Mouse (Mus musculus) spleen, postnatal 4 days (tissue): ENCODE measurements at regions not wholly inside any gene's neighbourhood (a gene's known extent, or its start where the extent isn't known, plus 50 kb on each side); places are given as distances from the start of the nearest gene placed in this dataset.

Source experiments
- DNase-seq, 2 experiments: peaks; one replicate each; pipeline ENCODE4 v3.0.0; 2022; ENCODE audit warnings: low spot score in 2 of 2

- DNase-seq: peak; percentile 52 to 79
Observed at GRCm38 (mm10) chr2:103848923-103849700, 51.7 kb upstream of the Caprin1 start.

- DNase-seq: peak; percentile 6 to 50
Observed at GRCm38 (mm10) chr2:103849766-103850530, 52.5 kb upstream of the Caprin1 start.

- DNase-seq: peak in 1 of 2 experiments; percentile 6
Observed at GRCm38 (mm10) chr2:103850531-103850816, 53.0 kb upstream of the Caprin1 start.

- DNase-seq: peak; percentile 7 to 50
Observed at GRCm38 (mm10) chr2:103851171-103851570, 53.7 kb upstream of the Caprin1 start.

GRCm38 (mm10) chr2:103861226-103861625, 63.8 kb upstream of the Caprin1 start:
- peak; percentile 7 to 47 for DNase-seq

- peak in 1 of 2 experiments; percentile 40 for DNase-seq
Observed at GRCm38 (mm10) chr2:103864254-103864653, 66.8 kb upstream of the Caprin1 start.

- DNase-seq: peak; percentile 72 to 89
Observed at GRCm38 (mm10) chr2:103865319-103866171, 68.1 kb upstream of the Caprin1 start.

DNA sequence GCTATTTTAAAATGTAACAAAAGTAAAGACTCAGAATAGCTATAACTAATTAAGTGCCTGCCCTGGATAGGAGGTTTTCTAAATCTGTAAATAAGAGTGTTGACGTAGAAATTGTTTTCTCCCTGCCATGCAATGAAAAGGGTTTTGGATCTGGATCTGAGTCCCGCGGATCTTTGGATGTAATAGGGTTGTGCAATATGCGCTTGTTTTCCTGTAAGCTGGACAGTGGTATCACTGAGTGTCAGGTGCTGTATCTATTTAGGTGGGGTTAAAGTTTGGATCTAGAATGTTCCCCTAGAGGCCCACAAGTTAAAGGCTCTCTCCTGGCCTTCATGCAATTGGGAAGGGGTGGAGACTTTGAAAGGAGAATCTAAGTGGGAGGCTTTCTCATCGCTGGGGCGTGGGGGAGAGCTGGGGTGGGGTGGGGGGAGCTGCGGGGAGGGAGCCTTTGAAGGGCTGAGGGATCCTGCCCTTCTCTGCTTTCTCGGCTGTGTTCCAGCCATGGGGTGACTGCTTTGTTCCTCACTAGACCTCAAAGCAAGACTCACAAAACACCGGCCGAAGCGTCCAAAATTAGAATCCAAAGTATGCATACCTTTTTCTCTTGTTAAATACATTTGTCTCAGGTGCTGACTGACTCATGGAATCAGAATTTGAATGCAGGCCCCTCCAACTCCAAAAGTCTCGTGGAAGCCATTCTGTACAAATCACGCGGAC, 70.0 kb upstream of the Caprin1 start:
- peak; percentile 7 to 45 for DNase-seq

DNA sequence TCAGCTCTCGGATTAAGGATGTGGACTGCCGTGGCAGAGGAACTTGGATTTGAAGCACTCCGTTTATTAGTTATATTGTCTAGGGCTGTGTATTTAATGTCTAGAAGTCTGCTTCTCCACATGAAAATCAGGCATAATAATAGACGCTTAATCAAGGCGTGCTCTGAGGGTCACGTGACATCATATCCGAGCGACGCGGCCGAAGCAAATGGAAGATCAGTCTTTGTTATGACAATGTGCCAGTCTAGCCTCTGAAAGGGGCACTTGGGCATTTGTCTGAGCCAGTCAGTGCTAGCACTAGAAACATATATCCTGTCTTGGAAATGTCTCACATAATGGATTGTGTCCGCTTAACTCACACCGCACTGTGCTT, 70.5 kb upstream of the Caprin1 start:
- peak in 1 of 2 experiments; percentile 36 for DNase-seq

GRCm38 (mm10) chr2:103868655-103869054, 71.2 kb upstream of the Caprin1 start:
- DNase-seq: peak in 1 of 2 experiments; percentile 48

DNA sequence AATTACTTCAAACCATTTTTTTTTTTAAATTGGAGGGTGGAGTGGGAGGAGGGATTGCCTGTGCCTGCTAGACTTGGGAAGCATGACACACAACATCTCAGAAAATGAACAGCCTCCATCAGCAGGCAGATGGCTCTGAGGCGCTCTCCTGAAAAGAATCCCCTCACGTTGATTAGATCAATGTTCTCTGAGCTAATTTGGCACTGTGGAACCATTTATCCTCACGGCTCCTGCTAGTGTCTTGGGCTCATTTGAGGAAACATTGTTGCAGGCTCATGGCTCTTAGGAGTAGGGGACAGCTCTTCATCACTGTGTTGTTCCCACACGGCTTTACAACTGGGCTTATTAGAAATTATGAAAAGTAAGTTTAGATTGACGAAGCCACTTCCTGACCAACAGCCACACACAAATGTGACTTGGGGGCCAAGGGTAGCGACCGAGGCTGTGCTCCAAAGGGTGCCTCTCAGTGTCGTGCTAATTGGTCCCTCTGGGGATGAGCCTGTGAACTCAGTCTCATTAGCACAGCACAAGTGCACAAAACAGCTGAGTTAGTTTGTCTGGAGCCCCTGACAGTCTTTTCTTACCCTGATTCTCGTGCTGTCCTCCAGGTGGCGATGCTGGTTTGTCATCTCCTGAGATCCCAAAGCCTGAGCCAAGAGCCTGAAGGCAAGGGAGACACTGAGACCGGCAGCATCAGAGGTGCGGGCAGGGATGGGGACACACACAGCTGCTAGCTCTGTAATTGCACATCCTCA, 74.2 kb upstream of the Caprin1 start:
- DNase-seq: peak; percentile 78 to 86

GRCm38 (mm10) chr2:103872277-103872636, 74.8 kb upstream of the Caprin1 start:
- DNase-seq: no peak

GRCm38 (mm10) chr2:103873381-103873780, 75.9 kb upstream of the Caprin1 start:
- peak; percentile 10 to 59 for DNase-seq

GRCm38 (mm10) chr2:103874466-103874865, 77.0 kb upstream of the Caprin1 start:
- DNase-seq: peak; percentile 13 to 58

DNA sequence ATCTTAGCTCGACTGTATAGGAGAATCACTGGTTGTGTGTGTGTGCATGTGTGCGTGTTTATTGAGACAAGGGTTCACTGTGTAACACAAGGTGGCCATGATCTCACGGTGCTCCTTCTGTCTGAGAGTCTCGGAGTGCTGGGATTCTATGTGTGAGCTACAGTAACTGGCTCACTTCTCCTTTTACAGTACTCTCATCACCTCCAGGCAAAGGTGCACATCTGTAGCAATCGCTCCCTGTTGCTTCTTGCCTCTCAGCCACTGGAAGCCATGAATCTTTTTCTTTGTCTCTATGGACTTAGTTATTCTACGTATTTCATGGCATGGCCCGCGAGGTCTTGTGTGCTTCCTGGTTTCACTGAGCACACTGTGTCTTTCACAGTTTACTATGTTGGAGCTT, 78.3 kb upstream of the Caprin1 start:
- peak; percentile 11 to 53 for DNase-seq

- peak; percentile 14 to 56 for DNase-seq
Observed at GRCm38 (mm10) chr2:103876236-103876635, 78.8 kb upstream of the Caprin1 start.

GRCm38 (mm10) chr2:103881026-103881763, 76.6 kb upstream of the Lmo2 start:
- DNase-seq: no peak

GRCm38 (mm10) chr2:103884926-103885325, 72.9 kb upstream of the Lmo2 start:
- DNase-seq: no peak

DNA sequence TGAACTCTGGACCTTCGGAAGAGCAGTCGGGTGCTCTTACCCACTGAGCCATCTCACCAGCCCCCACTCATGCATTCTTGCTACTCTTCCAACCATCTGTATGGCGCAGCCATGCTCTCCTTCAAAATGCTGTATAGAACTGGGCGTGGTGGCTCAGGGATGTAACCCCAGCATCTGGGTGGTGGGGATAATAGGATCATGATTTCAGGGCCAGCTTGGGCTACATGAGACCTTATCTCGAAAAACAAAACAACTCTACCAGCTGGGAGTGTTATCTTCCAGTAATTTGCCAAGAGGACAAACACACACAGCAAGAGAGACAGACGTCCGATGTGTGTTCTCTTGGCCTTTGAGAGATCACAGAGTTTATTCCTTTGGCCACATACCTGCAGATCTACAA, 69.8 kb upstream of the Lmo2 start:
- no peak for DNase-seq

DNA sequence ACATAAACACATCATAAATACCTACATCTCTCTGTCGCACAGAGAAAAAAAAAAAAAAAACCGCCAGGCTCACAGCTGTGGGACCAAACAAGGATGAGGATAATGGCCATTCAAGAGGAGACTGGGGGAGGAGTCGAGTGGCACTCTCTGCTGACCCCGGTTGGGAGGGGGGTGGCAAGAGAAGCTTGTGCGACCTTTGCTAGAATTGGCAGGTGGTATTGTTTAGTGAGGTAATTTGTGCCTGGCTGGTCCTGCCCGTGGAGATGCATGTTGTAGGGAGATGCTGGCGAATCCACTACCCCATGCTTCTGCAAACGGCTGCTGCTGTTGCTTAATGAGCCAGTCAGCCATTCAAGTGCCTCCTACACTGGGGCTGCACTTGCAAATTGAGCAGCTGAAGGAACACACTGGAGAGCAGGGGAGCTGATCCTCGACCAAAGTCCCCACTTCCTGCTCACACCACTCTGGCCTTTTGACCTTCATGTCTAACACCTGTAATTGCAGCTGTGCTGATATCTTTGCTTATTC, 66.5 kb upstream of the Lmo2 start:
- no peak for DNase-seq
